Mouse (Mus musculus): Measurements from ENCODE around the gene Mpp1.

The Mpp1 gene

DNA sequence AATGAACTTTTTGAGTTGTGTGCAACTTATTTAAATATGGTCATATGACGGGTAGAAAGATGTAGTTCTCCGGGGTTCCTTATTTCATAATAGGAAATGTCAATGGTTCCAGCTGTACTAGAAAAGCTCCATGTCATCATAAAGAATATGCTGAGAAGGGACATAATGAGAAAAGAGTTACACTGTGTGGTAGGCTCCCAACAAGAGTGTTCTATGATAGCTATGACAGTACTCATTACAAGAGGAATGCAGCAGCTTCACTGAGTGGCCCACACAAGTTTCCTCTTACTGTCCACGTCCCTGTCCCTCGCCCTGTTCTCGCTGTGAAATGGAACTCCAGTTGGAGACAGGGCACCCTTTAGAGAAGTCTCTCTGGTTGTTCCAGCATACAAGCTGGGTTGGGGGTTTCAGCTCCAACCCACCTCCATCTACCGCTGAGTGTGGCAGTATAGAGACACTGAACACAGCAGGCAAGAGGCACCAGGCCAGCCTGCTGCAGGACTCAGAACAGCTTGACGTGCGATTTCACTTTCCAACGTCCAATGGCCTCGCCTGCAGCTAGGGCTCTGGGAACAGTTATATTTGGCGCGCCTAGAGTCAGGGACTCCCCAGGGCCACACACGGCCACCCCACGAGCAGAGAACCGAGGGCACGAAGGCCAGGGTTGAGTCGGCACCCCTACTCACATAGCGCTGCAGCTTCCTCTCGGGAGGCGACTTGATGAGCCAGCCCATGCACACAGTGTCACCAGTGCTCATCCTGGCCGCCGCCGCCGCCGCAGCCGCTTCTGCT is 46.6 kb downstream of the Mpp1 start:
- DNase-seq (ENCODE audit: low spot score), result peak; percentile 18

DNA sequence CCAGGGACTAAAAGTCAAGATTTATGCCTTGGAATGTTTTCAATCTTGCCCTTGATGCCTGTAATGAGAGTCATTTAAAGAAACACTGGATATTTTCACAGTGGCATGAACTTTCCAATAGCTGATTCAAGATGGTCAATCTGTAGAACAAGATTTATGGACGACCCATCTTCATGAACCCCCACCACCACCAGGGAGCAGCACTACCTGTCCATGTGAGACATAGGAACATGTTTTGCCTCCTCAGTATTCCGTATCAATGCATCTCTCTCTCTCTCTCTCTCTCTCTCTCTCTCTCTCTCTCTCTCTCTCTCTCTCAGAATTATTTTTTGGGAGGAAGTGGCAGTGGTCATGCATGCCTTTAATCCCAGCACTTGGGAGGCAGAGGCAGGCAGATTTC is 48.5 kb downstream of the Mpp1 start:
- DNase-seq (ENCODE audit: low spot score), result no peak

Data from adipocyte (in vitro differentiated cells).